Mouse (Mus musculus): Measurements from ENCODE around the gene Gnaq.
A peak's percentile ranks its signal among the peaks of the same experiment; 100 is the strongest.

Gnaq gene

DNA sequence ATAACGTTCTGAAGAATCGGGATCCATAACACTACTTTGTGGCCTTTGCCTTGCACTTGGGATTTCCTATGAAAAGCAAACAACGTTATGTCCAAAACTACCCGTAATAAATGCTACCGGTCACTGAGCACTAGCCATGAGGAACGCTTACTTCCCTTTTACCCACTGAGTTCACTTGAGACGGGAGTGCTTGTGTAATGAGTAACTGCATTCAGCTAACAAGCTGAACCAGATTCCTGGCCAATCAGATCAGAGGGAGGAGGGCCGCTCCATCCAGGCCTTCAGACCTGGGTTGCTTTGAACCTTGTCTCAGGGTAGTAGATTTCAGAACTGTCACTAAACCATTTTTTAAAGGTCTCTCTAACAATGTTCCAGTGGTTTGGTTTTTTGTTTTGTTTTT is 193.3 kb downstream of the Gnaq start:
- DNase-seq, result peak; percentile 85

GRCm38 (mm10) chr19:16327401-16328073 is 194.9 kb downstream of the Gnaq start:
- DNase-seq, result no peak

- DNase-seq, result peak; percentile 88
These were observed 195.6 kb downstream of the Gnaq start for GRCm38 (mm10) chr19:16328074-16328850.

GRCm38 (mm10) chr19:16329056-16329455 is 196.4 kb downstream of the Gnaq start:
- no peak for DNase-seq

GRCm38 (mm10) chr19:16329648-16330047 is 197.0 kb downstream of the Gnaq start:
- no peak for DNase-seq

DNA sequence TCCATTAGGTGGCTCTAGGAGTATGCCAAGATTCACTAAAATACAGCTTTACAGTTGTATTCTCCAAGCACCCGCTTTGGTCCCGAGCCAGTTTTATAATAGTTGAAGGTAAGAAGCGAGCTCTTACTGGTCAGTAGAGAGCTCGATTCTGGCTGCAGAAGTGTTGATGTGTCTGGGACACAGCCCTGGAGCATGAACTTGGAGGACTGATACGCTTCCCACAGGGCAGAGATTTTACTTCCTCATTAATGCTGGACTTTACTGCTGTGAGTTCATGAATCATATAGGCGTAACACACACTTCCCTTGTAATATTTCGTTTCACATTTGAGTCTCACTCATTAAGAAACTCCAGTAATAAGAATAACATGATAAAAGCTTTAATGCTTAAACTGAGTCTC is 197.5 kb downstream of the Gnaq start:
- no peak for DNase-seq

DNA sequence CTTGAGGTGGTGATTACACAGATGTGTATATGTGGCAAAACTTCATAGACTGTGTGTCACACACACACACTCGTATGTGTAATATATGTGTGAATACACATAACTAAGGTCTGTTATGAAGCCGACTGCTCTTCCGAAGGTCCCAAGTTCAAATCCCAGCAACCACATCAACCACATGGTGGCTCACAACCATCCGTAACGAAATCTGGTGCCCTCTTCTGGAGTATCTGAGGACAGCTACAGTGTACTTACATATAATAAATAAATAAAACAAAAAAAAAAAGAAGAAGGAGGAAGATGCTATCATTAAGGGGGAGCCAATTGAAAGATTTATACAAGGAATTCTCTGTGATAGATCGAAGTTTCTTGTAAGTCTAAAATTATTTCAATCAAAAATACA is 198.4 kb downstream of the Gnaq start:
- no peak for DNase-seq

GRCm38 (mm10) chr19:16337866-16338530 is 205.4 kb downstream of the Gnaq start:
- DNase-seq, result no peak

DNA sequence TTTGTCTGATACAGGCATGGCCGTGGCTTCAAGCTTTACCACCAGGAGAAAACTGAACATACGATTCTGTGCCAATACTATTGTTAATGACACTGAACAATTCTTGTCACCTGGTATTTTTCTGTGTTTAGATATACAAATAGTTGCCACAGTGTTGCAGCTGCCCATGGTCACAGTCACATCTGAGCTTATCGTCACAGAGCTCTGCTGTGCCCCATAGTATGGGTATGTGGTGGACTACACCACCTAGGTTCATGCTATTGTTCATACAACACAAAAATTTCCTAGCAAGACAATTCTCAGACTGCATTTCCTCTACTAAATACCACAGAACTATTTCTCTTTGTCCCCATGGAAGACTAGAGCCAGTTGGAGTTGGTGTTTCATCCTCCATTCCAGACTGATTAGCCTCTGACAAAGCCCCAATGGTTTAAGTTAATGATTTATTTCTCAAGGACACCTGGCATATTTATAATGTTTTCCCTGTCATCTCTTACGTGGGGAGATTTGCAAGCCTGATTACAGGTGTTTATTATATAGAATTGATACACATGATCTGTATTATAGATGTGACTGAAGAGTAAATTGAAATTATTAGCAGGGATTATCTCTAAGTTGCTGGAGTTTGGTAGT is 207.4 kb downstream of the Gnaq start:
- DNase-seq, result no peak

DNA sequence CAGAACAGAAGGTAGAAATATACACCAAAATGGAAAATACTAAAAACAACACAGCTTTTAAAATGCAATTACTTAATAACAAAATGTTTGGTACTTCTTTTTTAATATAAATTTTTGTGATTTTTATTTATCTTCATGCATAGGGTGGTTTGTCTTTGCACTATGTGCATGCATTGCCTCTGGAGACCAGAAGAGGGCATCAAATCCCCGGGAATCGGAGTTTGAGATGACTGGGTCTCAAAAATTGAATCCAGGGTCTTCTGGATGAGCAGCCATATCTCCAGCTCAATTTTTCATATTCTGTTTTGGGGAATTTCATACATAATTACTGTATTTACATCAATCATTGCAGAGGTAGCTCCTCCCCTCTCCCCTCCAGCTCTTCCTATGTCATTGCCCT is 210.1 kb downstream of the Gnaq start:
- DNase-seq, result no peak

DNA sequence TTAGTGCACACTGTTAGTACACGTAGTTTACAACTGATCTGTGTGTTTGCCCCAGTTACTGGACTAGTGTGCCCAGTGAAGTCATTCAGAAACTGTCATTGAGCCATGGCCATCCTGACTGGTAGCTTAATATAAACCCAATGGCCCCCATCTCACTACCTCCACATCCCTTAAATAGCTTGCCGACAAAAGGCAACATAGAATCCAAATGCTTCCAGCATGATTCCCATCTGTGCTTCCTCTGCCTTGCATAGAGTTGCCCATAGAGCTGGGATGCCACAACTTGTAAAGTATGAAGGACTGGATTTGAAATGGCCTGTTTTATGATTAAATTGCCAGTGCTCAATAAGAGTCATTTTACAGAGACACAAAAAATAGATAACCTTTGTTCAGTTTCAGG is 212.9 kb downstream of the Gnaq start:
- DNase-seq, result no peak

DNA sequence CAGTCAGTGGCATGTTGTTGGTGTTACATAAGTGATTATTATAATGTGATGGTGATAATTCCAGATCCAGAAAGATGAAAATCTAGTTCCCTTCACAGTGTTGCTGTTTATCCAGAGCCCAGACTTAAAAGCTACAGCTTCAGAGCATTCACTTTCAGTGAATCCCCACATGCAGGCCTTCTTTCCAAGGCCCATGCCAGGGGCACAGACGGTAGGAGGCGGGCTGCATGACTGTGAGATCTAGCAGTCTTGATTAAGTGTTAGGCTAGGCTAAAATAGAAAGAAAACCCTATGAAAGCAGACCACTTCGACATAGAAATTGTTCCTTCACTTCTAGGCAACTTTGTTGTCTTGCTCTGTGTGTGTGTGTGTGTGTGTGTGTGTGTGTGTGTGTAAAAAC is 214.4 kb downstream of the Gnaq start:
- no peak for DNase-seq

DNA sequence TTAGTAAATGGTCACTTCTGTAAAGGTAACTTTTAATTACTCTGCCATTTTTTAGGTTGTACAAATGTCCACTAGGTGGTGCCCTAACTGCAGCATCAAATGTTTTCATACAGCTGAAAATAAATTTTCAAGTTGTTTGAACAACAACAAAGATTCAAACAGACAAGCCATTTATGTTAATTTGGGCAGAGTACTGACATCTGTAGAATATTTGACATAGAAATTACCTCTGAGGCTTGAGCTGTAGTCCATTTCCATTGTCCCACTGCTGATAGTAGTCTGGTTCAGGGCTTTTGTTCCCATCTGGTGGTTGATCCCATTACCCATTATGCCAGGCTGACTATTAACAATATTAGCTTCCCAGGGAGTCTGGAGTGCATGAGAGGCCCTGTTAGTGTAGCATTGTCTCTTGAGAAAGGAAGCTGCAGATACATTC is 221.1 kb downstream of the Gnaq start:
- DNase-seq, result peak; percentile 36

- no peak for DNase-seq
These were observed 225.5 kb downstream of the Gnaq start for GRCm38 (mm10) chr19:16358148-16358547.

GRCm38 (mm10) chr19:16358905-16359304 is 226.3 kb downstream of the Gnaq start:
- DNase-seq, result peak; percentile 62

GRCm38 (mm10) chr19:16366465-16367063 is 233.9 kb downstream of the Gnaq start:
- DNase-seq, result no peak

DNA sequence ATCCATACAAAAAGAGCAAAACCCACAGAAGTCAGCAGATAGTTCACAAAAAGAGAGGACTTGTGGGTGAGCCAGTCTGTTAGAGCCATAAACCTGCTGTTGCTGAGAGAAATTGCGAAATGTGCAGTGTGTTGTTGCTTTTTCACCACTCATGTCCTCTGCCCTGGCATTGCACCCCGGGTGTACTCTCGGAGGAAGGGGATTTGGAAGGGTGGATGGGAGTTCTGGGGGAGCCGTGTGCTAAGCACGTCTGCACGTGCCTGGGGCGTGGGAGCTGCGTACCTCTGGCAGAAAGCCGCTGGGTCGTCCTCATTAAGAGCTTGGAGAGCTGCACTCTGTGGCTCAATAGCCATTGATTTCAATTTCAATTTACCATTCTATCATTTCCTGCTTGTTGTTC is 234.6 kb downstream of the Gnaq start:
- no peak for DNase-seq

- DNase-seq, result no peak
These were observed 239.0 kb downstream of the Gnaq start for GRCm38 (mm10) chr19:16371680-16372079.

DNA sequence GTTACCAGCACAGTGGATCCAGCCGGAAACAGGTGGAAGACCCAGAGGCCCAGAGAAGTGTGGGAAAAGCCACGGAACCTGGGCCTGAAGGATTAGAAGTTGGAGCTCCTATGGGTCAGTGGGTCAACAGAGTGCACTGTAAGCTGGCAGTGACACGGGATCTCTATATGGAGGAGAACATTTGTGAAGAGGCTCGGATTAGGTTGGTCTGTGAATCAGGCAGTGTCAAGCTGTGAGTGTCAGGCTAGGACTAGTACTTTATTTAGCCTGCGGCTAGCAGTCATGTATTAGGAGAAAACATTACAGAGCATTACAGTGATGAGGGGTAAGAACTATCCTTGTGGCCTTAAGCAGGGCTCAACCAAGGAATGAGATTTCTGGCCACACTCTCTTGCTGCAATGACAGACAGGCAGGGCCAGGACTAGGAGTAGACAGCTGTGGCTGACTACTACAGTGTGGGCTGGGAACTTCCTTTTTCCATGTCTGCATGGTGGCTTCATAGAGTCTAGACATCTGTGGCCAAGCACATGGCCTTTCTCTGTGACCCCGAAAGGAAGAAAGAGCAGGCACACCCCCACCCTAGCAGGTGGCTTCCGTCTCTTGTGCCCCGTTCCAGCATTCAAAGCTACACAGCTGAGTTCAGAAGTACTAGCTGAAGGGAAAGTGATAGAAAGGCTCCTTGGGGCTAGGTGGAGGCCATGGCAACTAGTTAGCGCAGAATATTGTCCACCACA is 240.3 kb downstream of the Gnaq start:
- no peak for DNase-seq

GRCm38 (mm10) chr19:16375881-16376280 is 243.2 kb downstream of the Gnaq start:
- no peak for DNase-seq

- DNase-seq, result no peak
These were observed 245.9 kb downstream of the Gnaq start for GRCm38 (mm10) chr19:16378565-16378964.

DNA sequence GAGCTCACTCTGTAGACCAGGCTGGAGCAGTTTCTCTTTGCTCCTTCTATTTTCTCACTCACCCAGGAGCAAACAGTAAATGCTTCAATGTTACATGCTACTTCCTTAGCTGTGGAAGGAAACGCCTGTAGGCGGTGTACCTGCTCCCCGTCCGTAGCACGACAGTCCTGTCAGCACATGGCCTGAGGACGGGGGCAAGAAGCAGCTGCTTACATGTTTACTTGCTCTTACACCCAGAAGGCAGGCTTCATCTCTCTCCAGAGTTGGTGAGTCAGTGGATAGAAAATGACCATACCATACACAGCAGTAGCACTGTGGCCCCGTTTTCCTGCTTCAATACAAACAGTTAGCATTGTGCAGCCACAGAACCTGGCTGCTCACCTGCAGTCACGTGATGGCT is 247.1 kb downstream of the Gnaq start:
- no peak for DNase-seq

Measured in kidney, postnatal 14 days (tissue).